Mouse (Mus musculus): ENCODE measurements at regions not wholly inside any gene's neighbourhood (a gene's known extent, or its start where the extent isn't known, plus 50 kb on each side); places are given as distances from the start of the nearest gene placed in this dataset.

- no peak overlapping the region for H3K9ac ChIP-seq (ENCODE audit: low read depth, low read length)
- ATAC-seq: peak; percentile 100
- WGBS: 66% methylated on average over 7 of the region's 7 CpGs
- H3K4me1 ChIP-seq (ENCODE audit: control insufficient read depth, insufficient read depth, low read depth, low read length): no peaks in the 10 kb centered on the region
- H3K9me3 ChIP-seq (ENCODE audit: control insufficient read depth, low read length): no peaks in the 10 kb centered on the region
- H3K27me3 ChIP-seq (replicated peaks; ENCODE audit: control insufficient read depth, insufficient read depth, low read length): no peaks in the 10 kb centered on the region
- H3K36me3 ChIP-seq (ENCODE audit: control insufficient read depth, insufficient read depth, low read length): no peaks in the 10 kb centered on the region
- H3K4me3 ChIP-seq (ENCODE audit: low read length): no peak overlapping the region
- H3K27ac ChIP-seq (ENCODE audit: low read depth, low read length): no peak overlapping the region
- H3K4me2 ChIP-seq (ENCODE audit: low read length): no peak overlapping the region
Measured at GRCm38 (mm10) chr1:102628061-102628460, 2140.3 kb upstream of the Cdh20 start.

GRCm38 (mm10) chr1:102644379-102644778, 2123.9 kb upstream of the Cdh20 start:
- WGBS: 69% methylated on average over 1 of the region's 1 CpGs
- Histone ChIP-seq H3K36me3 (ENCODE audit: control insufficient read depth, insufficient read depth, low read length) (no peaks in the 10 kb centered on the region), H3K9ac (ENCODE audit: low read depth, low read length) (no peak overlapping the region), H3K4me3 (ENCODE audit: low read length) (no peak overlapping the region), H3K4me1 (ENCODE audit: control insufficient read depth, insufficient read depth, low read depth, low read length) (no peaks in the 10 kb centered on the region), H3K27ac (ENCODE audit: low read depth, low read length) (no peak overlapping the region), H3K27me3 (replicated peaks; ENCODE audit: control insufficient read depth, insufficient read depth, low read length) (no peaks in the 10 kb centered on the region), H3K4me2 (ENCODE audit: low read length) (no peak overlapping the region), H3K9me3 (ENCODE audit: control insufficient read depth, low read length) (no peaks in the 10 kb centered on the region)
- ATAC-seq: no peak

DNA sequence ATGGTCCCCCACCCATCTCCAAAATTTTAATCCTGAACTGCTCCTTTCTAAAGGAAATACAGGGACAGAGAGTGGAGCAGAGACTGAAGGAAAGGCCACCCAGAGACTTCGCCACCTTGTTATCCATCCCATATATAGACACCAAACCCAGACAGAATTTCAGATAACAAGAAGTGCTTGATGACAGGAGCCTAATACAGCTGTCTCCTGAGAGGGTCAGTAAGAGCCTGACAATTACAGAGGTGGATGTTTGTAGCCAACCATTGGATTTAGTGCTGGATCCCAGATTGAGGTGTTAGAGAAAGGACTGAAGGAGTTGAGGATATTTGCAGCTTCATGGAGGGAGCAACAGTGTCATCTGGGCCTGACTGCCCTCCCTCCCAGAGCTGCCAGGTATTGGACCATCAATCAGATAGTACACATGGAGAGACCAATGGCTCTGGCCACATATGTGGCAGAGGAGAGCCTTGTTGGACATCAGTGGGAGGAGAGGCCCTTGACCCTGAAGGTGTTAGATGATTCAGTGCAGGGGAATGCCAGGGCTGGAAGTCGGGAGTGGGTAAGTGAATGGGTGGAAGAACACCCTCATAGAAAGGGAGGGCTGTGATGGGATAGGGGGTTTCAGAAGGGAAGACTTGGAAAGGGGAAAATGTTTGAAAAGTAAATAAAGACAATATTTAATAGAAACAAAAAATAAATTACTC, 2080.8 kb upstream of the Cdh20 start:
- Histone ChIP-seq H3K27me3 (replicated peaks; ENCODE audit: control insufficient read depth, insufficient read depth, low read length) (no peaks in the 10 kb centered on the region), H3K9ac (ENCODE audit: low read depth, low read length) (no peak overlapping the region), H3K36me3 (ENCODE audit: control insufficient read depth, insufficient read depth, low read length) (no peaks in the 10 kb centered on the region), H3K4me2 (ENCODE audit: low read length) (no peak overlapping the region), H3K4me1 (ENCODE audit: control insufficient read depth, insufficient read depth, low read depth, low read length) (no peaks in the 10 kb centered on the region), H3K4me3 (ENCODE audit: low read length) (no peak overlapping the region), H3K9me3 (ENCODE audit: control insufficient read depth, low read length) (no peaks in the 10 kb centered on the region), H3K27ac (ENCODE audit: low read depth, low read length) (no peak overlapping the region)
- no peak for ATAC-seq
- WGBS: 84% methylated on average over 2 of the region's 2 CpGs

GRCm38 (mm10) chr1:102716459-102716858, 2051.9 kb upstream of the Cdh20 start:
- ATAC-seq: no peak
- WGBS: 66% methylated on average over 2 of the region's 2 CpGs

DNA sequence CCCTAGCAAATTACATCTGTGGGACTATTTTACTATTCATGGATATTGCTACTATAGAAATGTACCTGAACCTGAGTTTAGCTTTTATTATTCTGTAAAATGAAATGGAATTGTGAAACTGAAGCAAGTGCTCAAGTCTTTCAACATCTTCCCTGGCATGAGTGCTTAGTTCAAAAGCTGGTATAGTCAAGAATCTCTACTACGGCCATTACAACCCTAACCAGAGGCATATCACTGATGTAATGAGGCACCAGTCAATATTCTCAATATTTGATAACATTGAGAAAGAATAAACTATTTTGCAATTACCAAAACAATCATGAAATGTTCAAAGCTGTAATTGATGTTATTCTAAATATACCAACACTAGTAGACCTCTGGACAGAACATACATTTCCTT, 2034.3 kb upstream of the Cdh20 start:
- Histone ChIP-seq H3K9ac (ENCODE audit: low read depth, low read length) (no peak overlapping the region), H3K4me1 (ENCODE audit: control insufficient read depth, insufficient read depth, low read depth, low read length) (no peaks in the 10 kb centered on the region), H3K9me3 (ENCODE audit: control insufficient read depth, low read length) (no peaks in the 10 kb centered on the region), H3K4me3 (ENCODE audit: low read length) (no peak overlapping the region), H3K27me3 (replicated peaks; ENCODE audit: control insufficient read depth, insufficient read depth, low read length) (no peaks in the 10 kb centered on the region), H3K36me3 (ENCODE audit: control insufficient read depth, insufficient read depth, low read length) (no peaks in the 10 kb centered on the region), H3K4me2 (ENCODE audit: low read length) (no peak overlapping the region), H3K27ac (ENCODE audit: low read depth, low read length) (no peak overlapping the region)
- 96% methylated on average over 1 of the region's 1 CpGs for WGBS
- ATAC-seq: no peak

More at GRCm38 (mm10) chr1:102716459-102716858, 2051.9 kb upstream of the Cdh20 start:
- H3K36me3 ChIP-seq (ENCODE audit: control insufficient read depth, insufficient read depth, low read length): no peaks in the 10 kb centered on the region
- H3K9ac ChIP-seq (ENCODE audit: low read depth, low read length): no peak overlapping the region
- no peaks in the 10 kb centered on the region for H3K27me3 ChIP-seq (replicated peaks; ENCODE audit: control insufficient read depth, insufficient read depth, low read length)
- H3K4me2 ChIP-seq (ENCODE audit: low read length): no peak overlapping the region
- H3K9me3 ChIP-seq (ENCODE audit: control insufficient read depth, low read length): no peaks in the 10 kb centered on the region
- H3K4me1 ChIP-seq (ENCODE audit: control insufficient read depth, insufficient read depth, low read depth, low read length): no peaks in the 10 kb centered on the region
- H3K4me3 ChIP-seq (ENCODE audit: low read length): no peak overlapping the region
- H3K27ac ChIP-seq (ENCODE audit: low read depth, low read length): no peak overlapping the region

DNA sequence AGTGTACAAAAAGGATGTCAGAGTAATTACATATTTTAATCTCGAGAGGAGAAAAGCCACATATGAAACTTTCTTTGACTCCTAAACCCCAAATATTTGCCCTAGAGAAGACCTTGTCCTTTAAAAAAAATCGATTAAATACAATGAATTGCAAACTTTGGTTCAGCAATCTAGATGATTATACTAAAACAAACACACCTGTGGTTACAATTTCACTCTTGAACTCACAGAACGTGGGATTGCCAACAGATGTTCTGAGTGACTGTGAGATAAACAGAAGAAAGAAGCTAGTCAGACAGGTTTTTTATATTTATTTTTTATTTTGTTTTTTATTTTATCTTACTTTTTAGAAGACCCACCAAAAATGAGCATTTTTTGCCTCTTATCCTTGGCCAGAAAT, 2032.9 kb upstream of the Cdh20 start:
- no peak for ATAC-seq
- Histone ChIP-seq H3K36me3 (ENCODE audit: control insufficient read depth, insufficient read depth, low read length) (no peaks in the 10 kb centered on the region), H3K27ac (ENCODE audit: low read depth, low read length) (no peak overlapping the region), H3K4me2 (ENCODE audit: low read length) (no peak overlapping the region), H3K4me1 (ENCODE audit: control insufficient read depth, insufficient read depth, low read depth, low read length) (no peaks in the 10 kb centered on the region), H3K27me3 (replicated peaks; ENCODE audit: control insufficient read depth, insufficient read depth, low read length) (no peaks in the 10 kb centered on the region), H3K9ac (ENCODE audit: low read depth, low read length) (no peak overlapping the region), H3K4me3 (ENCODE audit: low read length) (no peak overlapping the region), H3K9me3 (ENCODE audit: control insufficient read depth, low read length) (no peaks in the 10 kb centered on the region)
- 86% methylated on average over 3 of the region's 3 CpGs for WGBS

DNA sequence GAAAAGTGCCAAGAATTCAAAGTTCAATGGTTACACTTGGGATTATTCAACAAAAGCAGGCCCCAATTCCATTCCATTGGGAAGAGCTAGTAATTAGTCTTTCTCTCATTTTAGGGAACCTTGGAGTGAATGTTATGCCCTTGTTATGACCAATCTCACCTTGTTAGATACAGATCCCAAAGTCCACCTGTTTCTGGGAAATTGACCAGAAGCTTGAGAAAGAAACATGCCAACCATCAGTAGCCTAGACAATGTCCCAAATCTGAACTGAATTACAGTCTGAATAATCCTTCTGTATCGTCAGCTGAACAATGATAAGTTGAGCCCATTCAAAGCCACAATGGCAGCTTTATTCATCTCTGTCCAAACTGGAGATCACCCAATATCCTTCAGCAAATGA, 2010.4 kb upstream of the Cdh20 start:
- Histone ChIP-seq H3K27me3 (replicated peaks; ENCODE audit: control insufficient read depth, insufficient read depth, low read length) (no peaks in the 10 kb centered on the region), H3K9me3 (ENCODE audit: control insufficient read depth, low read length) (no peaks in the 10 kb centered on the region), H3K27ac (ENCODE audit: low read depth, low read length) (no peak overlapping the region), H3K4me3 (ENCODE audit: low read length) (no peak overlapping the region), H3K4me1 (ENCODE audit: control insufficient read depth, insufficient read depth, low read depth, low read length) (no peaks in the 10 kb centered on the region), H3K4me2 (ENCODE audit: low read length) (no peak overlapping the region), H3K36me3 (ENCODE audit: control insufficient read depth, insufficient read depth, low read length) (no peaks in the 10 kb centered on the region), H3K9ac (ENCODE audit: low read depth, low read length) (no peak overlapping the region)
- WGBS: 62% methylated on average over 1 of the region's 1 CpGs
- ATAC-seq: no peak
